Mouse (Mus musculus) olfactory bulb, adult 2 months (tissue): Measurements from ENCODE around the gene Lypd6. TPM values are rescaled to one million over a fixed set of nuclear protein-coding genes. Genes with fewer than 3 reads are reported as not detected.

Source experiments
- H3K27ac ChIP-seq: fragments of 200-500 bp; 2 replicates; pipeline ENCODE4 v1.5.1; 2012; ENCODE audit warnings: low read depth, low read length; ENCODE audit not compliant: insufficient read depth
- H3K4me1 ChIP-seq: fragments of 200-500 bp; 2 replicates; pipeline ENCODE4 v1.6.1; 2012; ENCODE audit warnings: low read length; ENCODE audit not compliant: control insufficient read depth, insufficient read depth
- H3K4me3 ChIP-seq: fragments of 200-500 bp; 2 replicates; pipeline ENCODE4 v1.5.1; 2012; ENCODE audit warnings: mild to moderate bottlenecking, low read depth, low read length, moderate library complexity; ENCODE audit not compliant: insufficient read depth
- CTCF ChIP-seq: fragments of 200-500 bp; IDR thresholded peaks from 2 replicates; pipeline ENCODE4 v1.5.1; 2012; ENCODE audit warnings: low read depth, mild to moderate bottlenecking, low read length, moderate library complexity; ENCODE audit not compliant: insufficient read depth
- POLR2A ChIP-seq: fragments of 200-500 bp; IDR thresholded peaks from 2 replicates; pipeline ENCODE4 v1.6.1; 2012; ENCODE audit warnings: mild to moderate bottlenecking, low read depth, low read length, moderate library complexity; ENCODE audit not compliant: insufficient read depth
- WGBS: fragments of 180-500 bp; shearing (Covaris S2); methylation state at CpG from one replicate; pipeline ENCODE4 v1.1.7; 2018; 5-methylcytosine and 5-hydroxymethylcytosine counted together
- polyA plus RNA-seq: library from polyadenylated mRNA; stranded (reverse); fragments of >200 nt; gene quantifications from 2 replicates; pipeline ENCODE4 v1.2.4, GENCODE M21; 2012; ENCODE audit warnings: low replicate concordance; ENCODE audit not compliant: missing spikeins, insufficient read depth, insufficient read length

The Lypd6 gene
- polyA plus RNA-seq, 1 experiment, result not detected

GRCm38 (mm10) chr2:50225019-50225418, 158.8 kb downstream of the Lypd6 start:
- WGBS, result 93% methylated on average over 4 of the region's 4 CpGs
- Histone ChIP-seq H3K4me1 (no peaks in the 10 kb centered on the region), H3K27ac (no peak overlapping the region), H3K4me3 (no peak overlapping the region)
- TF ChIP-seq POLR2A, result no peak
- TF ChIP-seq CTCF, result no peak

GRCm38 (mm10) chr2:50233491-50233890, 167.3 kb downstream of the Lypd6 start:
- WGBS, result 35% methylated on average over 8 of the region's 8 CpGs
- no peak overlapping the region for H3K27ac ChIP-seq
- no peak overlapping the region for H3K4me3 ChIP-seq
- H3K4me1 ChIP-seq, result no peaks in the 10 kb centered on the region
- TF ChIP-seq CTCF (no peak), POLR2A (no peak)

Other genes with a start within 250 kb of the Lypd6 start
- not detected in 2 replicates for gene Mmadhc, start 230.4 kb downstream of the Lypd6 start, polyA plus RNA-seq